Mouse (Mus musculus) c-Kit-positive CD71-positive TER-119-negative erythroid progenitor cells, embryonic 14.5 days (primary cell): ENCODE results near the gene Sppl2a.
"Not testable (repeated sequence)": the region's sequence is repeated elsewhere in the genome, so short reads cannot be mapped to it uniquely, and the experiment has no call there.

ENCODE experiments used
- DNase-seq: peaks from one replicate; pipeline ENCODE4 v3.0.0-alpha.2; 2013; ENCODE audit warnings: low read depth

Sppl2a gene

DNA sequence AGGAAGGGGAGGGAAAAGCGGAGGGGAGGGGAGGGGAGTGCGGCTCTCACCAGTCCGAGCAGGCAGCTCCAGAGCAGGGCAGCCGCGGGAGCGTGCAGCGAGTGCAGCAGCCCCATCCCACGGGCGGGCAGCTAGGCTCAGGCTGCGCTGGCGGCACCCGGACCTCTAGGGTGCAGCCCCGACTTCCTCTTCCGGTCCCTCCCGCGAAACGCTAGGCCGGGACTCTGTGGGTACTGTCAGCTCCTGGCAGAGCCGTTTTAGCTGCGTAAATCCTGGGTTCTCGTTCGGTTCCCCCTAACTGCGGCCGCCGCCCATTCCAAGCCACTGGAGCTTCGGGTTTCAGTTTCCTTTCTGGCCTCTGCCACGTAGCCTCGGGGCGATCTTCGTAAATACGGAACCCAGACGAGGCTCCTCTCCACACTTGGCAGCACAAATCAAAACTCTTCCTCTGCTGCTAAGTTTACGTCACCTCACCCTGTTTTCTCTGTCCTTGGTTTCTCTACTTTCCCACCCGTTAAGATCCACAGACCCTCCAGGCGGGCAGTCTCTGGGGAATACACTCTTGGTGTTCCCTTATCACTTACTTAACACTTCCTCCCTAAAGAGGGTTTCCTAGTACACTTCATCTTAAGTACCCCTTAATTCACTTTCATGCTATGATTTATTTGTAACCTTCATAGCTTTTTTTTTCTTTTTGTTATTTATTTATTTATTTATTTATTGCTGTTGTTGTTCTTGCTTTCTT, at the start of gene Sppl2a:
Gene Sppl2a, minus strand, starts transcription at position 339 of the 745 bp plus-strand sequence.
- DNase-seq, result peak; percentile 70

DNA sequence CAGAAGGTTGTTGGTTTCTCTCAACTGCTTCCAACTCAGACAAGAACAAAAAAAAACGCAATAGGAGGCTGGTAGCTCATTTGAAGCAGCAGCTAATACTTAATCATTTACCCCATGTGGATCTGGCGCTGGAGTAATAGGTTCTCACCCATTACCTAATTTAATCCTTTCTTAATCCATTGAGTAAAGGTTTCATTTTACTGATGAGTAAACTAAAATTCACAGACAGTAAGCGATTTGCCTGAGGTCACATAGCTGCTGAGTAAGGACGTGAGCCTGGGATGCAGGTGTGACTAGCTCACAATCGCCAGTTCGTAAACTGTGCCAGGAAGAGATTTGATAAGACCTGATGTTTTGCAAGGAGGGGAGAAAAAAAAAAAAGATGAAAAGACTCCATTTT, 44.4 kb upstream of the Sppl2a start:
- no peak for DNase-seq

DNA sequence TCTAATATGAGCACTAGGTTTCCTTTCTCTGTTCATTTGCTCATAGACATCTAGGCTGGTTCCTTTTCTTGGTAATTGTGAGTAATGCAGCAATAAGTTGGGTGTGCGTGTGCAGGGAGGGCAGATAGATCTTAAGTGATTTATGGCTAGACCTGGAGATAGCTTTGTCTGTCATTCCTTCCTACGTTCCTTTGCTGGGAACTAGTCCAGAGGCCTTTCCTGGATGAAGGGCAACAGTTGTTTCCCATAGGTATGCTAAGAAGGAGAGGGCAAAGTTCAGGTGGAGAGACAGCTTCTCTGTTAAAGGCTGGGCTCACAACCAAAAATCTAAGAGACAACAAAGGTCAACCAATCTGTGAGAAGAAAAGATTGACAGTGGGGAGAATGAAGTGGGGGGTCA, 28.7 kb upstream of the Sppl2a start:
- no peak for DNase-seq

DNA sequence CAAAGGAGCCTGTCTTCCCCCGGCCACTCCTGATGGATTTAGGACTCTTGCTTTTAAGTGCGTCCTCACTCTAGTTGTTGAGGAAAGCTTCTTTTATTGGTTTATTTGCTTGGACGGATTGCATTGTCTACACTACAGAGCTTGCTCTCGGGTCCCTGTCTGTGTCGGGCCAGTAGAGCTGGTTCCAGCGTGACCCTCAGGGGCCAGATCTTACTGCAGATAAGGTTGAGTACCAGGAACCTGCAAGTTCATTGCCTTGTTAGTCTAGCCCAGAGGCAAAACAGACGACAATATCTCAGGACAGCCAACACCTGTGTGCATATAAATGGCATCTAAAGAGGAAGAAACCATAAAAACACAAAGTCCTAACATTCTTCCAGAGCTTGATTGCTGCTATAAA, 22.6 kb upstream of the Sppl2a start:
- no peak for DNase-seq

DNA sequence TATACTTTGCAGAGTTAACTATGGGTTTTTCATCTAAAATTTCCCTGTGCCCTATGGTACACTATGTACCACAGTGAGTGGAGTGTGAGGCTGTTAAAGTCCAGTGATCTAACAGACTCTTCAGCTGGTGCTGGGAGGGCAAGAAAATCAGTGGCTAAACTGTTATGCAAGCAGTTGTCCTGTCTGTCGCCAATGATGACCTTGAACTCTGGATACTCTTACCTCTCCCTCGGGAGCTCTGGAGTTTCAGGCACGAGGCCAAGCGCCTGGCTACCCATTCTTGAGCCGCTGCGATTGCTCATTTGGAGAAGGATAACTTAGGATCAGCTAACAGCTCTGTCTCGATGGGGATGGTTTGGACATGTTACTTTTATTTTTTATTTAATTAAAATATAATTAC, 18.1 kb upstream of the Sppl2a start:
- no peak for DNase-seq

DNA sequence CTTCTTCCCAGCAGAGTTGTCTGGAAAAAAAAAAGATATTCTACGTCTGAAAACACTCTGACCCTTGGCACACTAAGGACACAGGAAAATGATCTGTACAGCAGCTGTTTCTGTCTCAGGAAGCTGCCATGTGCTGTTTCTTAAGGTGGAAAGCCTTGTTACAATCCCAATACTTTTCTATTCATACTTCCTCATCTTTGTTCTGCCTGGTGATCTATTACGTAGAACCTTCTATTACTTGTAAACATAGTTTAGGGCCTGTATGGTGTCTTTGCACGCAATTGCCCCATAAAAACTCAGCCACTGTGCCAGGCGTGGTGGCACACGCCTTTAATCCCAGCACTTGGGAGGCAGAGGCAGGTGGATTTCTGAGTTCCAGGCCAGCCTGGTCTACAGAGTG, 17.4 kb upstream of the Sppl2a start:
- DNase-seq, result no peak

DNA sequence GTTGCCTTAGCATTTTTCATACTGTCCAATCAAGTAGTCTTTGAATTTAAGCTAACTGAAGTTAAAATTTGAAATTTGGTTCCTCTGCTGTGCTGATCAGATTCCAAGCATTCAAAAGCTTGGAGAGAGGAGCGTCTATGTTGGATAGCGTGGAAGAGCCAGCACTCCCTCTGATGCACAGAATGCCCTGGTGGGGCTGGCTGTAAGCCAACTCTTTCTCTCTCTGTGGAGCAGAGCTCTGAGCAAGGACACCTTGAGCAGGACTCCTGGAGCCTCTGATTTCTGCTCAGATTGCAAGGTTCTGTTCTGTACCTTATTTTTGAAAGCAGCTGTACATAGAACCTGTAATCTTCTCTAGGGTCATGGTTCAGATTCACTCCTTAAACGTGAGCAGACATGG, 16.8 kb upstream of the Sppl2a start:
- no peak for DNase-seq

DNA sequence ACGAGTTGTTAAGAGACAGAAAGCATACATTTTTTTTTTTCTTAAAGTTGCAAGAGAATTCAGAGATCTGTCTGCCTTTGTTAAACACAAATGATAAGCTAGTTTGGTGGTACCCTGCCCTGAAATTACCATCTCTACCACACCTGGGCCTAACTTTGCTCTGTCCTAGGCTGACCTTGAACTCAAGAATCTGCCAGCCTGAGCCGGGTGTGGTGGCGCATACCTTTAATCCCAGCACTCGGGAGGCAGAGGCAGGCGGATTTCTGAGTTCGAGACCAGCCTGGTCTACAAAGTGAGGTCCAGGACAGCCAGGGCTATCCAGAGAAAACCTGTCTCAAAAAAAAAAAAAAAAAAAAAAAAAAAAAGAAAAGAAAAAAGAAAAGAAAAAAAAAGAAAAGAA, 16.3 kb upstream of the Sppl2a start:
- not testable (repeated sequence) for DNase-seq

DNA sequence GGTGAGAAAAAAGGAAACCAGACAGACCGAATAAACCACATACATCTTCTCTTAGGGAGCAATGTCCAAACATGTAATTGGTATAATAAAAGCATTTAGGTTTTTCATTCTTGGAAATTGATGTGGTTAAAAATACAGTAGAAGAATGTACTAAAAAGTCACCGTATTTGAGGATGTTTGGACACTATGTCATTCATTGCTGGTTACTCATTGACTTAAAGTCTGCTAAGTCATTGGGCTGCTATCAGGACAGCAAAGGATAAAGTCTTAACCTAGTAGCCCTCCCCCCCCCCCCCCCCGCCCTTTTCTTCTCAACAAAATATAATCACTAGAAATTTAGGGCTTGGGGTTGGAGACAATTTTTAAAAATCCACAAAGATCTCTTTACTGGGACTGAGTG, 15.2 kb upstream of the Sppl2a start:
- no peak for DNase-seq

DNA sequence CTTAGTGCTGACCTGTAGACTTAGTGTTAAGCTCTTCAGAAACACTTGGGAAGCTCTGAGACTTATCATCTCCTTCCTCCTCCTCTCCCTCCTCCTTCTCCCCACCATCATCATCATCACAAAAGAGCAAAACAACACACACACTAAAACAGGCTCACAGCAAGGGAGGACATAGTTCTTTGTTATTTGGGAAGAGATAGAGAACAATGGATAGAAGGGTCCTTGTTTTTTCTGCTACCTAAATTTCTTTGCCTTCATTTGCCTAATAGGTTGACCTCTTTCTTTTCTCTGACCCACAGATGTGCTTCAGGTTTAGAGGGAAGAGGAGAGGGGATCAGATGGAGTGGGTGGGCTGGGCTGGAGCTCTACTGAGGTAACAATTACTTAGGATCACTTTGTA, 14.6 kb upstream of the Sppl2a start:
- no peak for DNase-seq

DNA sequence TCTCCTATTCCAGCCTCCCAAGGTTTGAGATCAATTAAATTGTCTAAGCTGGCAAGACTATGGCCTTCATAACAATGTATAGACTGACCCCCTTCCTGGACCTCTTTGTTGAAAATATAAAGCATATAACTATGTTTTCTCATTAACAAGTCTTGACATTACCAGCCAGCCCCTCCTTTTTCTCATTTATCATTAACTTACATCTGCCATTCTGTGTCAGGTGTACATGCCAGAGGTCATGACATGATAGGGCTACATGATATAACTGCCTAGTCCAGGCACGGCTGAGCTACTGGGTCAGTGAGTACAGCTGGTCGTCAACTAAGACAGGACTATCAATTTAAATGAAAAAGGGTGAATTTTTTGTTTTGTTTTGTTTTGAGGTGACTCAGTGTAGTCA, 10.2 kb upstream of the Sppl2a start:
- no peak for DNase-seq

DNA sequence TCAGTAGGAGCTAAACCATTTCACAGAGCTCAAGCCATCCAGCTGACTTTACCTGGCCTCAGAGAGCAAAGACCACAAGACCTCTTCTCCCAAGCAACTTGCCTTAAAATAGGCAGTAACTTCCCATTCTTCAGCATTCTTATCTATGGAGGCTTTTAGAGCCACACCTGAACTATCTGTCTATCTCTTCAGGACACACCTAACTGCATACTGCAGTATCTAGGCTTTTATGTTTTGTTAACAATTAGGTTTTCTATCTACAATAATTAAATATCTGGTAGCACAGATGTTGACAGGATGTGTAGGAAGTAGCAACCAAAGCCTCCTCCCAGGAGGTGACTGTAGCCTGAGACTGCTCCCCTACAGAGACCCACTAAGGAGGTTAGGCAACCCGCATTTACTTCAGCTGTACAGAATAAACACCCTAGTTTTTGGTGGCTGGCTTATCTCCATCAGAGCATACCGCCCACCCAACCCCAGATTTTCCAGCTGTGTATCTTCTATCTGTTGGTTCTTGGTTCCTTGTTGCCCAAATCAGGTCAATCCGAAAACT, 7.4 kb upstream of the Sppl2a start:
- DNase-seq, result no peak

DNA sequence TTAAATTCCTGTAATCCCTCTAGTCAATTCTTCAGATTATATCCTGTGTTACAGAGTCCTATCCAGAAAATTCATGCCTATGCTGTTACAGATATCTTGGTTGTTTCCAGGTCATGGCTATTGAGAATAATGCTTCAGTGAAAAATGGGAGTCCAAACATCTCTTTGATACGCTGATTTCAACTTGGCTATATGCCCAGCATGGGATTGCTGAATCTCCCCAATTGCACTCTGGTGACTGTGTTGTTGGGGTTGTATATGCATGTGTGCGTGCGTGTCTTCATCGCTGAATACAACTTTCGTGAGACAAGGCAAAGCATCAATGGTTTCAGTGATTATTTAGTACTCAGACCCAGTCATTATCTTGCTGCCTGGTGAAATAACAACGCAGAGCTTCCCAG, 5.0 kb upstream of the Sppl2a start:
- no peak for DNase-seq

DNA sequence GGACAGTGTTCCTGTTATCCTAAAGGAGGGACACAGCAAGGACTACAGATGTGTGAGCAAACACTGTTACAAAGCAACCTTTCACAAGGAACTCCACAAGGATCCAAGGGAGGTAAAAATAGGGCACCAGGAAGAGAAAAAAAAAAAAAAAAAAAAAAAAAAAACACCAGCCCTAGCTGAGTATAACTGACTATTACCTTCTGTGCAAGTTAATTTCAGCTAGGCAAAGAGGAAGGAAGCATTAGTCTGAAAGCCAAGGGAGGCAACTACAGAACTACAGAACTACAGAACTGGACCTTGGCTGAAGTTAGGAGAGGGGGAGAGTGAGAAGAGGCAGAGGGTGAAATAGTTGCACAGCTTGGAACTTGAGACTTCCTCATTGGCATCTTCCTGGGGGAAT, 886 bp upstream of the Sppl2a start:
- no peak for DNase-seq

DNA sequence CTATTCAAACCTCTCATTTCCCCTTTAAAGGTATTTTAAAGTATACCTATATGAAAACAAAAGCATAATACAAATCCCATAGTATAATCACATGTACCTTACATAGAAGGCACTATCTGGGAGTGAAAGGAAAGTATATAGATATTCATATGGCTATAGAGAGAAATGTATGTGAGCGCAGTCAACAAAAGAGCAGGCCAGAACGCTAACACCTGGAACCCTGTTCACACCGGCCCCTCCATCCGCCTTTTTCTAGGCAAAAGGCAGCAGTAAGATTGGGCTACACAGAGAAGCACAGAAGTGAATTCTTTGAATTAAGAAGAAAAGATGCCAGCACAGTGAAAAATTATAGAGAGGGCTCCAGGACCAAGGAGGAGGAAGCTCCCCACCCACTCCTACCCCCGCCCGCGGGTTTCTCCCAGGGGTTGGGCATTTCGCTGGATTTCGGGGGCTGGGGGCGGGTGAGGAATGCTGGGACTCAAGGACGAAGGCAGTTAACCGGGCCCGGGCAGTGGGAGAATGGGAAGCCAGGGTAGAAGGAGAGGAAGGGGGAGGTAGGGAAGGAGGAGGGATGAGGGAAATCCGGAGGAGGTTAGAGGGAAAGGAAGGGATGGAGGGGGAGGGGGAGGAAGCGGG, 656 bp downstream of the Sppl2a start:
- DNase-seq, result no peak

DNA sequence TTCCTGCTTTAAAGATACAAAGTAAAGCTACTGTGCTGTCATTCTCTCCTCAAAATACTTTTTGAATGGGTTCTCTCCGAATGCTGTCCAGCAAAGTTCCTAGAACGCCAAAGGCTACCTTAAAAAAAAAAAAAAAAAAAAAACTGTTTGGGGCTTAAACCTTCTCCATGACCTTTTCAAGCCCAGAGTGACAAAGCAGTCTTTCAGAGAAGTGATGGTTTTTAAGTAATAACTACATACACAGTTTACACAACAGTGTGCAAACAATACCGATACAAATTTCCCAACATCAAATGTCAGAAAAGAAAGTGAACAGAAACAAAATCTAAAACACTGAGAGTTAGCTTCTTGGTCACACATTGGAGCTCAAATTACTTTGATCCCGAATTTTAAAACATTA, 1.3 kb downstream of the Sppl2a start:
- DNase-seq, result no peak

DNA sequence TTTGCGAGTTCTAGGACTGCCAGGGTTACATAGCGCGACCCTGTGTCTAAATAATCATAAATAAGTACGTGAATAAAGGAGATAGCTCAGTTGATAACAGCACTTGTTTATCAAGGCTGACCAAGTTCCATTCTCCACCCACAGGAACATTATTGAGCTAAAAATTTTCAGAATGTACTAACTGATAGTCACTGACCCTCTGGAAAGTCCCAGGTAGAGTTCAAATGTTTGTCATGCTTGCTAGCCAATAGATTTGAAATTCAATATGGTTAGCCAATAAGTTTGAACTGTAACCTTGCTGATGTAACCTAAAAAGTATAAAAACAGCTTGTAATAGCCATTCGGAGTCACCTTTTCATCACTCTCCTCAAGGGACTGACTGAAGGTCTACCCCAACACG, 4.4 kb downstream of the Sppl2a start:
- no peak for DNase-seq

DNA sequence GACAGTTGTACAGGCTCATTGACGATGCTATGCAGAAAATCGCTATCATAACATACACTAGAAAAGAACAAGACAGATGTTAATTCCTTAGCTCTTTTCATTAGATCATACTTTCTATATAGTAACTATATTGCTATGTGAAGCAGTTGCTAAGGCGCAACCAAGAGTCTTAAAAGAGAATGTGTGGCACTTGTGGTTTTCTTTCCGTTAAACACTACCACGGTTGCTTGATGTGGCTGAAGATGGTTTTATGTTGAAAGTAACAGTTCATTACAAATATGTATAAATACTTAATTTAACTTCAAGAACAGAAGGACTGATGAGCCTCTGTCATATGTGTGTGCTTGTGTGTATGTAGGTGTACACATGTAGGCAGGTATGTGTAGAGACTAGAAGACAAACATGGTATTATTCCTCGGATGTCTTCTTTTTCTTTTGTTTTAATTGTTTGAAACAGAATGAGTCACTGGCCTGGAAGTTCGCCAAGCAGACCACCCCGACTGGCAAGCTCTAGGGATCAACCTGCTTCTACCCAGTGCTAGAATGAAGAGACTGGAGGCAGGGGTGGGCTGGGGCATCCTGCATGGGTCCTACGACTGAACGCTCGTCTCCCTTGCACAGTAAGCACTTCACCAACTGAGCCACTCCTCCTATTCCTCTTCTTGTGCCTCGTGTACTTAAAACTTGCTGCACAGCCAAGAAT, 12.5 kb downstream of the Sppl2a start:
- DNase-seq, result no peak

DNA sequence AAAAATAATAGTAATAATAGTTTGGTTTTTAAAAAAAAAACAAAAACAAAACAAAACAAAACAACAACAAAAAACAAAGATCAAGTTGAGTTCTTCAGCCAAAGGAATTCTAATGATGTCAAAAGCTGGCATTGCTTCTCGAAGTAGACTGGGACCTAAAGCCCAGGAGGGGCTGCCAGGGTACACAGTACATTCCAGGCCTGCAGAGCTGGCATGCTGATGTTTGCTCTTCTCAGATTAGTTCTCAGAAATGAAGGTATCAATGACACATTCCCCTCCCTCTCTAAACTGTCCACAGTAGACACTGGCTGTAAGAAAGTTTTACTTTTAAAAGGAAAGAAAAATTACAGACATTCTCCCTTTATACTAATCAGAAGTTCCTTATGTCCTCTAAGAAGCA, 16.8 kb downstream of the Sppl2a start:
- no peak for DNase-seq

DNA sequence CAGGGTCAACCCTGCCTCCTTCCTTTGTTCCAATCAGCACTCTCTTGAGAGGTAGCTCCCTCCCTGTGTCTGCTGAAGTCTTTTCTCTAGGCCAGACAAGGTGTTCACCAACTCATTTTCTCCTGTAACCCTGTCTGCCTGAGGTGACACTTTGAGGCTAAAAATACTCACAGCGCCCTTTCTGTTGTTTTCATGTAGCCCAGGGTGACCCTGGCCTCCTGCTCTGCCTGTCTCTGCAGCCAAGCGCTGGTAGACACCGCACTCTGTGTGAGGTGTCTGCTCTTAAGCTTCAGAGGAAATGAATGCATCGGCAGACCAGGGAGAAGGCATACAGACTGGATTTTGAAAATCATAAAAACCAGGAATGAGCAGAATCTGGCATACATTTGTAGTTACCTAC, 18.9 kb downstream of the Sppl2a start:
- no peak for DNase-seq

DNA sequence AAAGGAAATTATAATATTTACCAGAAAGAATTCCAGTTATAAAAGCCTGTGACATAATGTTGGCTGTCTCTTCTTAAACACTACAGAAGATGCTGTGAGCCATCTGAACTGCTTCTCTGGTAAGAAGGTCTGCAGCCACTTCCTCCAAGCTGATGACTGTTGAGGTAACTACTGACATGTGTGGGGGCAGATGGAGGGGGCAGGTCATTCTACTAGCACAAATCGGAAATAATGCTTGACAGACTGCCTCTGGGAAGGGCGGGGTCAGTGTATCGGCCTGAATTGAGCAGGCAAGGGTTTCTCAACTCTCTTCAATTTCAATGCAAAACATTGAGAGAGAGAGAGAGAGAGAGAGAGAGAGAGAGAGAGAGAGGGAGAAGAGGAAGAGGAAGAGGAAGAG, 28.9 kb downstream of the Sppl2a start:
- no peak for DNase-seq

DNA sequence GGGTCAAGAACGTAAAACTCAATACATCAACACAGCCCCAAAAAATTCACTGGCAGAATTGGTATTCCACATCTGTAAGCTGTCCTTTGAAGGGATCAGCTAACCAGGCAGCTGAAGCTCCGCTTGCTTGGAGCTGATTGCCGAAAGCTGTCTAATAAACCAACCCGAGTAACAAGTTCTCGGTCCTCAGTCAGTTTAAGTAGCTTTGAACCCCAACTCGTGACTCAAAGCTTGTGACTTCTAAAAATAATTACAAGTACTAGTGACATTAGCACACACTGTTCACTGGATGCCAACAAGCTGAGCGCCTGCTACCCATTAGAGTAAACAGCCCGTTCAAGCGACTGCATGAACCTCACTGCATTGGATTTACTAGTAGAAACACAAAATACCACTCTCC, 35.5 kb downstream of the Sppl2a start:
- DNase-seq, result no peak

DNA sequence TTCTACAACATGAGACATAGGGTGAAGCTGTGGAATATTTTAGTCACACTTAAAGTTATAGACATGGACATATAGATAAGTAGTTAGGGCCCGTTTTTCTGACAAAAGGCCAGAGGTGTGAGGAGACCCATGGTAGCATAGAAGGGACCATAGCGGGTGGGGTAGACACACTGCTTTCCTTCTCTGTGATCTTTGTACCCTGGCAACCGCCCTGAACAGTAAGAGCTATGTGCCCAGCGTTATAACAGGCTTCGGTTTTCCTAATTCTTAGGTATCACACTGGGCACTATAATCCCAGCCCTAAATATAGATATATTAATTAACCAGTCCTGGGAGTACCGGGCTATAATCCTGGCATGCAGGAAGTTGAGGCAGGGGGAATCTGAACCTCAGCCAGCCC, 36.1 kb downstream of the Sppl2a start:
- no peak for DNase-seq
